ENCODE assay signal across 13 mouse cellular contexts in genomic region chr14:61949446-61949845, GRCm38 (mm10).
DNase-seq lines count a peak whose midpoint lies in the region; ATAC-seq and TF ChIP-seq lines count a peak whose summit lies in the region.
"Had no signal": no experiment of that assay in that cellular context is flagged by ENCODE, and none has a peak within 500 bp of the region (broad histone marks: within the 10 kb centered on the region; RNA-seq: fewer than 3 reads in every experiment).

No protein-coding gene starts in this region.

- H3K9me3 ChIP-seq in kidney, embryonic 15.5 days (replicated peaks), result no peaks in the 10 kb centered on the region
- H3K9me3 ChIP-seq in ES-E14 (ENCODE audit: control insufficient read depth, insufficient read depth, low read depth, low read length), result no peaks in the 10 kb centered on the region
- H3K9me3 ChIP-seq in embryonic facial prominence, embryonic 10.5 days, result no peaks in the 10 kb centered on the region
- H3K9me3 ChIP-seq in limb, embryonic 13.5 days, result no peaks in the 10 kb centered on the region
- H3K9me3 ChIP-seq in heart, embryonic 10.5 days, result no peaks in the 10 kb centered on the region
- H3K9me3 ChIP-seq: megakaryocyte, embryonic 14.5 days had no signal

- no peak overlapping the region for H3K9ac ChIP-seq in kidney, embryonic 15.5 days
- no peak overlapping the region for H3K9ac ChIP-seq in ES-E14 (ENCODE audit: insufficient read depth, low read depth, low read length, poor library complexity, severe bottlenecking)
- H3K9ac ChIP-seq in limb, embryonic 13.5 days, result no peak overlapping the region
- H3K9ac ChIP-seq: liver, embryonic 14.5 days had no signal

- intact Hi-C loops in left cerebral cortex, postnatal 36 days (cut with DNase I), result no loop called here

- no peak overlapping the region for H3K4me2 ChIP-seq in kidney, embryonic 15.5 days
- H3K4me2 ChIP-seq in limb, embryonic 13.5 days (replicated peaks), result 0 out of 2 replicates have a peak overlapping the region, but pooled peaks have one; percentile 14

- in situ Hi-C loops in ES-E14 (cut with MboI; ENCODE audit: low sequenced_read_pairs in 2 of 2, unreplicated experiment in 2 of 2), result no loop called here

- 56% methylated on average over 6 of the region's 6 CpGs for WGBS in kidney, embryonic 15.5 days
- 62% methylated on average over 6 of the region's 6 CpGs for WGBS in embryonic facial prominence, embryonic 10.5 days
- 12% methylated on average over 6 of the region's 6 CpGs for WGBS in limb, embryonic 13.5 days
- WGBS in heart, embryonic 10.5 days, result 61% methylated on average over 6 of the region's 6 CpGs

- no peak overlapping the region for H3K4me3 ChIP-seq in kidney, embryonic 15.5 days (replicated peaks)
- no peak overlapping the region for H3K4me3 ChIP-seq in ES-E14 (ENCODE audit: insufficient read depth in 1 of 2, low read depth in 1 of 2, low read length in 2 of 2, poor library complexity in 1 of 2, severe bottlenecking in 1 of 2)
- H3K4me3 ChIP-seq in embryonic facial prominence, embryonic 10.5 days, result no peak overlapping the region
- H3K4me3 ChIP-seq in limb, embryonic 13.5 days, result no peak overlapping the region
- H3K4me3 ChIP-seq in heart, embryonic 10.5 days, result no peak overlapping the region
- H3K4me3 ChIP-seq: megakaryocyte, embryonic 14.5 days had no signal

- H3K4me1 ChIP-seq in kidney, embryonic 15.5 days, result peaks cover 20% of the 10 kb centered on the region
- no peaks in the 10 kb centered on the region for H3K4me1 ChIP-seq in ES-E14 (ENCODE audit: control insufficient read depth in 2 of 2, insufficient read depth in 2 of 2, low read length in 2 of 2, poor library complexity in 1 of 2)
- peaks cover 30% of the 10 kb centered on the region for H3K4me1 ChIP-seq in embryonic facial prominence, embryonic 10.5 days
- H3K4me1 ChIP-seq in limb, embryonic 13.5 days, result peaks cover 39% of the 10 kb centered on the region
- 0 out of 2 replicates have a peak, but pooled peaks cover 5% of the 10 kb centered on the region for H3K4me1 ChIP-seq in heart, embryonic 10.5 days
- H3K4me1 ChIP-seq: megakaryocyte, embryonic 14.5 days had no signal

- H3K36me3 ChIP-seq in kidney, embryonic 15.5 days, result no peaks in the 10 kb centered on the region
- H3K36me3 ChIP-seq in ES-E14 (ENCODE audit: control insufficient read depth, insufficient read depth, low read length, poor library complexity, severe bottlenecking), result no peaks in the 10 kb centered on the region
- H3K36me3 ChIP-seq in embryonic facial prominence, embryonic 10.5 days (replicated peaks), result no peaks in the 10 kb centered on the region
- H3K36me3 ChIP-seq in limb, embryonic 13.5 days, result no peaks in the 10 kb centered on the region
- no peaks in the 10 kb centered on the region for H3K36me3 ChIP-seq in heart, embryonic 10.5 days

- H3K27me3 ChIP-seq in kidney, embryonic 15.5 days, result no peaks in the 10 kb centered on the region
- no peaks in the 10 kb centered on the region for H3K27me3 ChIP-seq in embryonic facial prominence, embryonic 10.5 days (replicated peaks; ENCODE audit: low read depth, poor library complexity, severe bottlenecking)
- no peaks in the 10 kb centered on the region for H3K27me3 ChIP-seq in limb, embryonic 13.5 days
- H3K27me3 ChIP-seq in heart, embryonic 10.5 days (ENCODE audit: insufficient read depth, poor library complexity, severe bottlenecking), result no peaks in the 10 kb centered on the region
- H3K27me3 ChIP-seq: megakaryocyte, embryonic 14.5 days had no signal

- no peak for DNase-seq in kidney, postnatal 10 days
- peak; percentile 21 for DNase-seq in ES-E14 (ENCODE audit: low read depth, low spot score)
- no peak for DNase-seq in embryonic facial prominence, embryonic 10.5 days (ENCODE audit: low spot score)
- DNase-seq in heart, embryonic 10.5 days (ENCODE audit: low spot score), result no peak
- no peak for DNase-seq in left cerebral cortex, postnatal 36 days (ENCODE audit: low spot score in 2 of 2)
- DNase-seq: cerebellum, adult 18-20 months; kidney, postnatal 36 days had no signal

- H3K27ac ChIP-seq in kidney, embryonic 15.5 days, result peak overlapping the region; percentile 15; the same call in 1 of the 2 replicates
- no peak overlapping the region for H3K27ac ChIP-seq in ES-E14 (ENCODE audit: insufficient read depth, low read depth, low read length, poor library complexity, severe bottlenecking)
- H3K27ac ChIP-seq in embryonic facial prominence, embryonic 10.5 days (replicated peaks), result peak overlapping the region; percentile 40; the same call in 1 of the 2 replicates
- H3K27ac ChIP-seq in limb, embryonic 13.5 days, result peak overlapping the region; percentile 77
- H3K27ac ChIP-seq in heart, embryonic 10.5 days, result no peak overlapping the region
- H3K27ac ChIP-seq: liver, embryonic 14.5 days had no signal

- no peak for ATAC-seq in kidney, embryonic 15.5 days (replicated peaks; ENCODE audit: low FRiP score)
- ATAC-seq in limb, embryonic 13.5 days (ENCODE audit: low FRiP score, low read depth), result peak; percentile 36; the same call in 1 of the 2 replicates
- no peak for ATAC-seq in erythroblast, adult 5-6 weeks (replicated peaks; ENCODE audit: low FRiP score, poor library complexity, severe bottlenecking)
- ATAC-seq: inflammation-experienced regulatory T-cells, adult 6 months had no signal

TF ChIP-seq in ES-E14, 5 proteins besides CTCF, POLR2A, EP300 and RAD21:
- no peak for TF ChIP-seq CHD2 (IDR thresholded peaks at IDR 0.05; ENCODE audit: low read depth, low read length)
- TF ChIP-seq HCFC1 (IDR thresholded peaks at IDR 0.05; ENCODE audit: borderline replicate concordance, insufficient read depth, low read length), result no peak
- TF ChIP-seq ZNF384 (IDR thresholded peaks at IDR 0.05; ENCODE audit: low read depth, low read length), result no peak
- no peak for TF ChIP-seq ZC3H11A (IDR thresholded peaks at IDR 0.05; ENCODE audit: borderline replicate concordance, low read depth, low read length)
- TF ChIP-seq MAFK (IDR thresholded peaks at IDR 0.05; ENCODE audit: insufficient read depth, low read depth, low read length), result no peak

Comparison
In these comparisons a context has a peak if more than half of its experiments do, and no peak if none do; other contexts are left out.
1. H3K27ac ChIP-seq: peak in kidney, embryonic 15.5 days (single experiment), embryonic facial prominence, embryonic 10.5 days (single experiment) and limb, embryonic 13.5 days (single experiment); none in ES-E14 (single experiment) and heart, embryonic 10.5 days (single experiment).